Mouse (Mus musculus) neutrophil, adult 5-6 weeks (primary cell): ENCODE data around the gene Magi1. TPM values are rescaled to one million over a fixed set of nuclear protein-coding genes. Genes with fewer than 3 reads are reported as not detected.

Source experiments
- ATAC-seq: fragments of 151-379, 151-347 bp; 2 replicates; pipeline ENCODE4 v1.8.0; 2017; ENCODE audit warnings: mild to moderate bottlenecking, moderate TSS enrichment; ENCODE audit not compliant: insufficient number of reproducible peaks, poor library complexity, low FRiP score, severe bottlenecking; ENCODE audit errors: extremely low read depth
- total RNA-seq: library from RNA; stranded (forward); fragments of 200-1000 nt; gene quantifications from 2 replicates; pipeline ENCODE4 v1.2.3, GENCODE M21; 2017

The Magi1 gene
- total RNA-seq, 1 experiment from 2014 or later: not detected

GRCm38 (mm10) chr6:93892922-93893321, 390.8 kb downstream of the Magi1 start:
- ATAC-seq: no peak

- ATAC-seq: no peak
Observed at GRCm38 (mm10) chr6:93890011-93890410, 393.7 kb downstream of the Magi1 start.

GRCm38 (mm10) chr6:93877337-93877736, 406.4 kb downstream of the Magi1 start:
- no peak for ATAC-seq

- no peak for ATAC-seq
Observed at GRCm38 (mm10) chr6:93874936-93875335, 408.8 kb downstream of the Magi1 start.

- ATAC-seq: no peak
Observed at GRCm38 (mm10) chr6:93874376-93874775, 409.3 kb downstream of the Magi1 start.

- no peak for ATAC-seq
Observed at GRCm38 (mm10) chr6:93873536-93873935, 410.2 kb downstream of the Magi1 start.

- ATAC-seq: no peak
Observed at GRCm38 (mm10) chr6:93871516-93871915, 412.2 kb downstream of the Magi1 start.

GRCm38 (mm10) chr6:93870023-93870422, 413.7 kb downstream of the Magi1 start:
- ATAC-seq: no peak

- ATAC-seq: no peak
Observed at GRCm38 (mm10) chr6:93862263-93862662, 421.5 kb downstream of the Magi1 start.

GRCm38 (mm10) chr6:93856783-93857182, 426.9 kb downstream of the Magi1 start:
- ATAC-seq: no peak

GRCm38 (mm10) chr6:93855806-93856641, 427.7 kb downstream of the Magi1 start:
- ATAC-seq: no peak

- ATAC-seq: no peak
Observed at GRCm38 (mm10) chr6:93848942-93849790, 434.6 kb downstream of the Magi1 start.

- no peak for ATAC-seq
Observed at GRCm38 (mm10) chr6:93845498-93845897, 438.2 kb downstream of the Magi1 start.

- ATAC-seq: no peak
Observed at GRCm38 (mm10) chr6:93845080-93845479, 438.6 kb downstream of the Magi1 start.

- no peak for ATAC-seq
Observed at GRCm38 (mm10) chr6:93844576-93844975, 439.1 kb downstream of the Magi1 start.

- no peak for ATAC-seq
Observed at GRCm38 (mm10) chr6:93838398-93838797, 445.3 kb downstream of the Magi1 start.

- no peak for ATAC-seq
Observed at GRCm38 (mm10) chr6:93836585-93836984, 447.1 kb downstream of the Magi1 start.

GRCm38 (mm10) chr6:93835211-93835610, 448.5 kb downstream of the Magi1 start:
- ATAC-seq: no peak

- no peak for ATAC-seq
Observed at GRCm38 (mm10) chr6:93828262-93828661, 455.5 kb downstream of the Magi1 start.

GRCm38 (mm10) chr6:93826875-93827274, 456.8 kb downstream of the Magi1 start:
- no peak for ATAC-seq
